Mouse (Mus musculus) midbrain, embryonic 14.5 days (tissue): ENCODE results near the gene Dbp. TPM values are rescaled to one million over a fixed set of nuclear protein-coding genes. Genes with fewer than 3 reads are reported as not detected.

Experiments
- ATAC-seq: fragments of 200-750 bp; cut with Nextera tagmentation; 2 replicates; pipeline ENCODE4 v1.8.0; 2017; ENCODE audit warnings: moderate number of reproducible peaks, moderate library complexity; ENCODE audit not compliant: low FRiP score, low TSS enrichment
- DNase-seq: peaks from one replicate; pipeline ENCODE4 v3.0.0-alpha.2; 2015
- H3K27ac ChIP-seq: fragments of 300-500 bp; sonication (generic); replicated peaks from 2 replicates; pipeline ENCODE4 v1.5.1; 2014; ENCODE audit warnings: mild to moderate bottlenecking, low read depth, low read length, moderate library complexity
- H3K27me3 ChIP-seq: fragments of 300-500 bp; sonication (generic); 2 replicates; pipeline ENCODE4 v1.6.1; 2014; ENCODE audit warnings: low read length, control low read depth, mixed read lengths; ENCODE audit not compliant: control insufficient read depth, insufficient read depth
- H3K36me3 ChIP-seq: fragments of 300-500 bp; sonication (generic); 2 replicates; pipeline ENCODE4 v1.6.1; 2014; ENCODE audit warnings: low read length, control low read depth; ENCODE audit not compliant: control insufficient read depth, insufficient read depth
- H3K4me1 ChIP-seq: fragments of 300-500 bp; sonication (generic); 2 replicates; pipeline ENCODE4 v1.6.1; 2014; ENCODE audit warnings: mild to moderate bottlenecking, antibody characterized with exemption, low read length, control low read depth; ENCODE audit not compliant: control insufficient read depth, insufficient read depth
- H3K4me2 ChIP-seq: fragments of 300-500 bp; sonication (generic); 2 replicates; pipeline ENCODE4 v1.6.1; 2014; ENCODE audit warnings: mild to moderate bottlenecking, low read length, moderate library complexity
- H3K4me3 ChIP-seq: fragments of 300-500 bp; sonication (generic); replicated peaks from 2 replicates; pipeline ENCODE4 v1.5.1; 2014; ENCODE audit warnings: low read depth, low read length
- H3K9ac ChIP-seq: fragments of 300-500 bp; sonication (generic); replicated peaks from 2 replicates; pipeline ENCODE4 v1.6.1; 2014; ENCODE audit warnings: mild to moderate bottlenecking, low read length, moderate library complexity
- H3K9me3 ChIP-seq: fragments of 300-500 bp; sonication (generic); 2 replicates; pipeline ENCODE4 v1.6.1; 2016; ENCODE audit warnings: low read length, control low read depth, mixed read lengths; ENCODE audit not compliant: control insufficient read depth
- WGBS: fragments of 180-500 bp; shearing (Covaris S2); extraction: QIAGEN DNeasy Blood & Tissue Kit; methylation state at CpG from one replicate; pipeline ENCODE4 v1.1.7; 2014; 5-methylcytosine and 5-hydroxymethylcytosine counted together
- polyA plus RNA-seq: library from polyadenylated mRNA; unstranded; fragments of >200 nt; fragmentation: Nextera tagmentation; extraction: Ambion mirVana; gene quantifications from 2 replicates; pipeline ENCODE4 v1.2.1, GENCODE M21; 2014

The Dbp gene
- polyA plus RNA-seq, 1 experiment from 2014 or later = 1.9 TPM

- Histone ChIP-seq H3K36me3 (no peaks in the 10 kb centered on the region), H3K4me3 (no peak overlapping the region), H3K9ac (no peak overlapping the region), H3K4me2 (no peak overlapping the region), H3K27me3 (no peaks in the 10 kb centered on the region), H3K27ac (no peak overlapping the region), H3K4me1 (no peaks in the 10 kb centered on the region), H3K9me3 (no peaks in the 10 kb centered on the region)
- DNase-seq (no peak), ATAC-seq (no peak)
- WGBS = 37% methylated on average over 11 of the region's 11 CpGs
These were observed 36.9 kb downstream of the Dbp start for GRCm38 (mm10) chr7:45741777-45742176.

GRCm38 (mm10) chr7:45742338-45742737 lies 37.5 kb downstream of the Dbp start:
- WGBS = 33% methylated on average over 19 of the region's 19 CpGs
- no peaks in the 10 kb centered on the region for H3K36me3 ChIP-seq
- H3K9me3 ChIP-seq = no peaks in the 10 kb centered on the region
- H3K4me1 ChIP-seq = no peaks in the 10 kb centered on the region
- H3K4me2 ChIP-seq = no peak overlapping the region
- H3K4me3 ChIP-seq = no peak overlapping the region
- no peak overlapping the region for H3K9ac ChIP-seq
- H3K27ac ChIP-seq = no peak overlapping the region
- DNase-seq (peak; percentile 31), ATAC-seq (no peak)
- H3K27me3 ChIP-seq = no peaks in the 10 kb centered on the region

GRCm38 (mm10) chr7:45744387-45744786 lies 39.5 kb downstream of the Dbp start:
- H3K9ac ChIP-seq = no peak overlapping the region
- H3K36me3 ChIP-seq = no peaks in the 10 kb centered on the region
- no peaks in the 10 kb centered on the region for H3K9me3 ChIP-seq
- 44% methylated on average over 2 of the region's 2 CpGs for WGBS
- H3K27ac ChIP-seq = no peak overlapping the region
- ATAC-seq (no peak), DNase-seq (peak; percentile 63)
- 0 out of 2 replicates have a peak, but pooled peaks cover 1% of the 10 kb centered on the region for H3K4me1 ChIP-seq
- no peaks in the 10 kb centered on the region for H3K27me3 ChIP-seq
- no peak overlapping the region for H3K4me3 ChIP-seq
- H3K4me2 ChIP-seq = no peak overlapping the region

GRCm38 (mm10) chr7:45746518-45746917 lies 41.6 kb downstream of the Dbp start:
- Histone ChIP-seq H3K4me2 (no peak overlapping the region), H3K36me3 (no peaks in the 10 kb centered on the region), H3K9me3 (no peaks in the 10 kb centered on the region), H3K27ac (no peak overlapping the region), H3K4me3 (no peak overlapping the region), H3K4me1 (0 out of 2 replicates have a peak, but pooled peaks cover 3% of the 10 kb centered on the region), H3K27me3 (no peaks in the 10 kb centered on the region), H3K9ac (no peak overlapping the region)
- ATAC-seq (no peak), DNase-seq (no peak)
- WGBS = 66% methylated on average over 6 of the region's 6 CpGs

- Histone ChIP-seq H3K36me3 (no peaks in the 10 kb centered on the region), H3K9me3 (no peaks in the 10 kb centered on the region), H3K9ac (no peak overlapping the region), H3K4me3 (no peak overlapping the region), H3K4me1 (0 out of 2 replicates have a peak, but pooled peaks cover 3% of the 10 kb centered on the region), H3K4me2 (no peak overlapping the region), H3K27ac (no peak overlapping the region), H3K27me3 (no peaks in the 10 kb centered on the region)
- WGBS = 83% methylated on average over 5 of the region's 5 CpGs
- DNase-seq (no peak), ATAC-seq (no peak)
These were observed 42.6 kb downstream of the Dbp start for GRCm38 (mm10) chr7:45747450-45747849.

- whole genome bisulfite sequencing = 81% methylated on average over 7 of the region's 7 CpGs
- no peak overlapping the region for H3K4me3 ChIP-seq
- no peak for ATAC-seq
- H3K36me3 ChIP-seq = no peaks in the 10 kb centered on the region
- no peaks in the 10 kb centered on the region for H3K27me3 ChIP-seq
- no peaks in the 10 kb centered on the region for H3K9me3 ChIP-seq
- no peak overlapping the region for H3K4me2 ChIP-seq
- 0 out of 2 replicates have a peak, but pooled peaks cover 3% of the 10 kb centered on the region for H3K4me1 ChIP-seq
- no peak for DNase-seq
- H3K9ac ChIP-seq = no peak overlapping the region
- no peak overlapping the region for H3K27ac ChIP-seq
These were observed 43.2 kb downstream of the Dbp start for GRCm38 (mm10) chr7:45748110-45748509.

GRCm38 (mm10) chr7:45749401-45749800 lies 44.5 kb downstream of the Dbp start:
- 0 out of 2 replicates have a peak, but pooled peaks cover 3% of the 10 kb centered on the region for H3K4me1 ChIP-seq
- WGBS = 58% methylated on average over 9 of the region's 10 CpGs
- H3K27ac ChIP-seq = no peak overlapping the region; the same call in 1 of the 2 replicates
- DNase-seq (no peak), ATAC-seq (no peak)
- no peak overlapping the region for H3K4me2 ChIP-seq
- H3K4me3 ChIP-seq = no peak overlapping the region
- no peak overlapping the region for H3K9ac ChIP-seq
- H3K36me3 ChIP-seq = no peaks in the 10 kb centered on the region
- H3K27me3 ChIP-seq = no peaks in the 10 kb centered on the region
- H3K9me3 ChIP-seq = no peaks in the 10 kb centered on the region

GRCm38 (mm10) chr7:45750162-45750561 lies 45.3 kb downstream of the Dbp start:
- H3K36me3 ChIP-seq = no peaks in the 10 kb centered on the region
- no peak for ATAC-seq
- WGBS = 84% methylated on average over 9 of the region's 9 CpGs

GRCm38 (mm10) chr7:45755703-45756102 lies 50.8 kb downstream of the Dbp start:
- H3K27me3 ChIP-seq = peaks cover 17% of the 10 kb centered on the region; the same call in 1 of the 2 replicates
- H3K36me3 ChIP-seq = no peaks in the 10 kb centered on the region
- no peaks in the 10 kb centered on the region for H3K4me1 ChIP-seq
- WGBS = 59% methylated on average over 6 of the region's 6 CpGs
- no peak overlapping the region for H3K9ac ChIP-seq
- no peak overlapping the region for H3K4me3 ChIP-seq
- no peak overlapping the region for H3K27ac ChIP-seq
- H3K9me3 ChIP-seq = no peaks in the 10 kb centered on the region
- DNase-seq (no peak), ATAC-seq (no peak)
- H3K4me2 ChIP-seq = no peak overlapping the region

More at GRCm38 (mm10) chr7:45750162-45750561, 45.3 kb downstream of the Dbp start:
- DNase-seq = no peak
- H3K9me3 ChIP-seq = no peaks in the 10 kb centered on the region
- H3K4me2 ChIP-seq = no peak overlapping the region
- H3K4me3 ChIP-seq = no peak overlapping the region
- no peak overlapping the region for H3K27ac ChIP-seq
- H3K4me1 ChIP-seq = 0 out of 2 replicates have a peak, but pooled peaks cover 3% of the 10 kb centered on the region
- H3K9ac ChIP-seq = no peak overlapping the region
- H3K27me3 ChIP-seq = no peaks in the 10 kb centered on the region
